Mouse (Mus musculus) left cerebral cortex, adult 2 months (tissue): Measurements from ENCODE around the gene Gm11596. TPM values are rescaled to one million over a fixed set of nuclear protein-coding genes. Genes with fewer than 3 reads are reported as not detected.

ENCODE experiments used
- DNase-seq, 2 experiments: peaks; one replicate each; pipeline ENCODE4 v3.0.0; 2021 to 2022; ENCODE audit warnings: low spot score in 2 of 2, mixed read lengths in 1 of 2; ENCODE audit errors: extremely low spot score in 1 of 2
- H3K27ac ChIP-seq: fragments of 200-600 bp; 2 replicates; pipeline ENCODE4 v1.8.1; 2022
- H3K4me3 ChIP-seq: fragments of 200-600 bp; 2 replicates; pipeline ENCODE4 v1.8.1; 2022
- CTCF ChIP-seq: fragments of 200-600 bp; IDR thresholded peaks from 2 replicates; pipeline ENCODE4 v1.8.1; 2022; ENCODE audit warnings: antibody characterized with exemption, mild to moderate bottlenecking, moderate library complexity
- intact Hi-C: fragments of 180-260 bp; cut with DNase I; formaldehyde crosslinking; loops from one replicate; pipeline ENCODE4 v1.15.1; 2025
- total RNA-seq, 2 experiments: library from RNA; stranded (reverse); gene quantifications; 2 replicates each; pipeline ENCODE4 v1.2.3; 2021

Gm11596 gene
- total RNA-seq, 2 experiments from 2014 or later: not detected

GRCm38 (mm10) chr11:99743985-99744384 lies 49.3 kb downstream of the Gm11596 start:
- no peak for DNase-seq
- no peak for TF ChIP-seq CTCF
- intact Hi-C loops: no loop called here
- Histone ChIP-seq H3K4me3 (no peak overlapping the region), H3K27ac (no peak overlapping the region)

Other genes with a start within 250 kb of the Gm11596 start
- gene Krtap3-3, start 242.6 kb downstream of the Gm11596 start, total RNA-seq: not detected
- gene Krtap3-2, start 236.6 kb downstream of the Gm11596 start, total RNA-seq: not detected
- gene Gm11939, start 234.0 kb downstream of the Gm11596 start, total RNA-seq: not detected
- gene Krtap3-1, start 226.8 kb downstream of the Gm11596 start, total RNA-seq: not detected
- not detected for gene Krtap1-5, start 212.5 kb downstream of the Gm11596 start, total RNA-seq
- not detected for gene Krtap1-4, start 209.8 kb downstream of the Gm11596 start, total RNA-seq
- gene Krtap1-3, start 202.1 kb downstream of the Gm11596 start, total RNA-seq: not detected
- gene Krtap9-3, start 195.4 kb downstream of the Gm11596 start, total RNA-seq: not detected
- gene Gm11938, start 190.2 kb downstream of the Gm11596 start, total RNA-seq: not detected
- not detected for gene Gm11937, start 183.3 kb downstream of the Gm11596 start, total RNA-seq
- gene Krtap2-4, start 178.6 kb downstream of the Gm11596 start, total RNA-seq: not detected
- not detected for gene Gm11562, start 173.0 kb downstream of the Gm11596 start, total RNA-seq
- gene Krtap4-1, start 165.2 kb downstream of the Gm11596 start, total RNA-seq: not detected
- gene Krtap4-2, start 158.4 kb downstream of the Gm11596 start, total RNA-seq: not detected
- gene Krtap4-7, start 149.4 kb downstream of the Gm11596 start, total RNA-seq: not detected
- not detected for gene Gm11555, start 143.2 kb downstream of the Gm11596 start, total RNA-seq
- not detected for gene Gm11563, start 134.5 kb downstream of the Gm11596 start, total RNA-seq
- gene Krtap4-6, start 127.5 kb downstream of the Gm11596 start, total RNA-seq: not detected
- not detected for gene Gm14190, start 102.7 kb downstream of the Gm11596 start, total RNA-seq
- not detected for gene Gm14180, start 59.2 kb downstream of the Gm11596 start, total RNA-seq
- not detected for gene Gm11595, start 20.6 kb downstream of the Gm11596 start, total RNA-seq
- gene Krtap4-8, start 12.8 kb downstream of the Gm11596 start, total RNA-seq: not detected
- not detected for gene Krtap4-9, start 8.3 kb downstream of the Gm11596 start, total RNA-seq
- gene Gm11569, start 5.5 kb upstream of the Gm11596 start, total RNA-seq: not detected
- not detected for gene Gm11554, start 11.0 kb upstream of the Gm11596 start, total RNA-seq
- gene Krtap4-13, start 16.4 kb upstream of the Gm11596 start, total RNA-seq: not detected
- not detected for gene Gm11564, start 22.2 kb upstream of the Gm11596 start, total RNA-seq
- gene 2300003K06Rik, start 44.6 kb upstream of the Gm11596 start, total RNA-seq: not detected
- gene Krtap4-16, start 58.1 kb upstream of the Gm11596 start, total RNA-seq: not detected
- not detected for gene Gm11568, start 64.5 kb upstream of the Gm11596 start, total RNA-seq
- gene Gm11559, start 71.0 kb upstream of the Gm11596 start, total RNA-seq: not detected
- gene Krtap9-1, start 79.9 kb upstream of the Gm11596 start, total RNA-seq: not detected
- gene Gm11567, start 85.7 kb upstream of the Gm11596 start, total RNA-seq: not detected
- gene Krtap31-1, start 114.5 kb upstream of the Gm11596 start, total RNA-seq: not detected
- not detected for gene Gm11565, start 121.3 kb upstream of the Gm11596 start, total RNA-seq
- gene Krtap31-2, start 142.8 kb upstream of the Gm11596 start, total RNA-seq: not detected
- not detected for gene Krtap9-5, start 155.0 kb upstream of the Gm11596 start, total RNA-seq
- not detected for gene Krtap29-1, start 185.6 kb upstream of the Gm11596 start, total RNA-seq
- gene Krtap16-1, start 193.1 kb upstream of the Gm11596 start, total RNA-seq: not detected
- not detected for gene Krtap17-1, start 200.5 kb upstream of the Gm11596 start, total RNA-seq
- gene Krt33a, start 222.7 kb upstream of the Gm11596 start, total RNA-seq: not detected
- not detected for gene Krt33b, start 236.4 kb upstream of the Gm11596 start, total RNA-seq
- not detected for gene Krt34, start 248.1 kb upstream of the Gm11596 start, total RNA-seq